Mouse (Mus musculus): ENCODE measurements around the gene Sh3bgrl3. TPM values are rescaled to one million over a fixed set of nuclear protein-coding genes. Genes with fewer than 3 reads are reported as not detected.
"Not testable (repeated sequence)": the region's sequence is repeated elsewhere in the genome, so short reads cannot be mapped to it uniquely, and the experiment has no call there.

Sh3bgrl3 gene
- 142 and 161 TPM in 2 replicates for polyA plus RNA-seq (2015; fragmentation: Nextera tagmentation; extraction: Ambion mirVana)

DNA sequence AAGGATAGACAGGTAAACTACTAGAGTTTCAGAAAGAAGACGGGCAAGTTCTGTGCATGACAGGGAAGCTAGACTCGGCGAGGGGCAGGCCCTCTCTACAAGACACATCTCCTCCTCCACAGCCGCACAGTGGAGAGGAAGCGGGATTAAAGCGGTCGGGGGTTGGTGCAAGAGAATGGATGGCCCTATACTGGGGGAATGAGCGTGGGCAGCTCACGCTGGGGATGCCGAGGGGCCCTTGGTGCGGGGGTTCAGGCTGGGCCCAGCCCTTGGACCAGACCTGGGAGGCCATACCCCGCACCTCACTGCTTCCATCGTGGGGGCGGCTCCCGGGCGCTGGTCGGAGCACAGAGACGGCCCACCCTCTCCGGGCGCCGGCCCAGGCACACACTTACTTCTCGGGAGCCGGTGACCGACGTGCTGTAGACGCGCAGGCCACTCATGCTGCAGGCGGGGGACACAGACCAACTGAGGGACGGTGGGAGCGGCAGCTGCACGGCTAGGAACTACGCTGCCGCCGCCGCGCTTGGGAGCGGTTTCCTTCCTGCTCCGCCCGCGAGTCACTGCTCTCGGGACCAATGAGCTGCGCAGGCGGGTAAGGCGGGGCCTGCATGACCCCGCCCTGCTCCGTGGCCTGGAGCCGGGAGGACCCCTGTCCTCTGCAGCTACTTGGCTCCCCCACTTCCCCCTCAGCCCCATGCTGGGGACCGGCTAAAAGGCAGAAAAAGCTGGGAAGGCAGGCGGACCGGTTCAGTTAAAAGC lies at the start of gene Sh3bgrl3:
TSS of gene Sh3bgrl3 (minus strand) at position 569 of the 762 bp plus-strand sequence.
- Histone ChIP-seq H3K4me2 (ENCODE audit: low read depth, low read length) (peak within 1 kb of the TSS; percentile 92), H3K27ac (ENCODE audit: low read length) (peak within 1 kb of the TSS; percentile 79), H3K4me1 (ENCODE audit: control insufficient read depth, low read depth, low read length) (peaks cover 38% of the 10 kb centered on the region), H3K4me3 (ENCODE audit: low read depth, low read length) (peak within 1 kb of the TSS; percentile 80), H3K36me3 (ENCODE audit: control insufficient read depth, insufficient read depth) (peaks cover 4% of the 10 kb centered on the region), H3K9ac (ENCODE audit: low read depth, low read length) (peak within 1 kb of the TSS; percentile 83), H3K27me3 (ENCODE audit: control insufficient read depth, insufficient read depth, low read depth, low read length) (no peaks in the 10 kb centered on the region), H3K9me3 (replicated peaks; ENCODE audit: control insufficient read depth, low read length) (no peaks in the 10 kb centered on the region)
- under 1% methylated on average over 50 of the region's 50 CpGs for WGBS (ENCODE audit: insufficient replicate concordance)
- peak; percentile 91 for ATAC-seq (ENCODE audit: low read depth)

DNA sequence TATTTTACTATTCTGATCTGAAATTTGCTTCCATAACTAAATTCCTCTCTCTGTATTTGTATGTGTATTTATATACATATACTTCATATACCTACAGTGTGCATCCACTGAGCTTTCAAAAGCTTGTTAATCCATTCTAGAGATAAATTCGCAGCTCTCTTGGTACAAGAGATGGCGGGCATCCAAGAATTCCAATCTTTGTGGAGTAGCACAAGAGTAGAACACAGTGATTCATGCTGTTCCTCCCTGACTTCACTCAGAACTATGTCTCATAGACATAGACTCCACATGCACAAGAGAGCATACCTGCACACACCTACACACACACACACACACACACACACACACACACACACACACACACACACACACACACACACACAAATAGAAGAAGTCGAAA lies 43.8 kb upstream of the Sh3bgrl3 start:
- no peak for ATAC-seq (ENCODE audit: low read depth)
- H3K9ac ChIP-seq (ENCODE audit: low read depth, low read length) = no peak overlapping the region
- H3K27me3 ChIP-seq (ENCODE audit: control insufficient read depth, insufficient read depth, low read depth, low read length) = no peaks in the 10 kb centered on the region
- no peak overlapping the region for H3K4me3 ChIP-seq (ENCODE audit: low read depth, low read length)
- no peaks in the 10 kb centered on the region for H3K9me3 ChIP-seq (replicated peaks; ENCODE audit: control insufficient read depth, low read length)
- H3K27ac ChIP-seq (ENCODE audit: low read length) = no peak overlapping the region
- no peak overlapping the region for H3K4me2 ChIP-seq (ENCODE audit: low read depth, low read length)
- no peaks in the 10 kb centered on the region for H3K4me1 ChIP-seq (ENCODE audit: control insufficient read depth, low read depth, low read length)
- WGBS (ENCODE audit: insufficient replicate concordance) = 73% methylated on average over 3 of the region's 3 CpGs
- peaks cover 2% of the 10 kb centered on the region; the same call in 1 of the 2 replicates for H3K36me3 ChIP-seq (ENCODE audit: control insufficient read depth, insufficient read depth)

DNA sequence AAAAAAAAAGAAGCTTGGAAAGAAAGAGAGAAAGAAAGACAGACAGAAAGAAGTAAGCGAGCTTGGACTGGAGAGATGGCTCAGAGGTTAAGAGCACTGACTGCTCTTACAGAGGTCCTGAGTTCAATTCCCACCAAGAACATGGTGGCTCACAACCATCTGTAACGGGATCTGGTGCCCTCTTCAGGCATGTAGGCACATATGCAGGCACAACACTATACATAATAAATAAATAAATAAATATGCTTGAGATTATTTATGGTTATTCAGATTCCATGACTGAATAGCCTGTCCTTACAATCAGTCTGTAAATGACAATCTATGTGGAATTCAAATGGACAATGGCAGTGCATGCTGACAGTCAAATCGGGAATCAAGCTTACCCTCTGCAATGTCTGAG lies 38.3 kb upstream of the Sh3bgrl3 start:
- 84% methylated on average over 3 of the region's 3 CpGs for WGBS (ENCODE audit: insufficient replicate concordance)

DNA sequence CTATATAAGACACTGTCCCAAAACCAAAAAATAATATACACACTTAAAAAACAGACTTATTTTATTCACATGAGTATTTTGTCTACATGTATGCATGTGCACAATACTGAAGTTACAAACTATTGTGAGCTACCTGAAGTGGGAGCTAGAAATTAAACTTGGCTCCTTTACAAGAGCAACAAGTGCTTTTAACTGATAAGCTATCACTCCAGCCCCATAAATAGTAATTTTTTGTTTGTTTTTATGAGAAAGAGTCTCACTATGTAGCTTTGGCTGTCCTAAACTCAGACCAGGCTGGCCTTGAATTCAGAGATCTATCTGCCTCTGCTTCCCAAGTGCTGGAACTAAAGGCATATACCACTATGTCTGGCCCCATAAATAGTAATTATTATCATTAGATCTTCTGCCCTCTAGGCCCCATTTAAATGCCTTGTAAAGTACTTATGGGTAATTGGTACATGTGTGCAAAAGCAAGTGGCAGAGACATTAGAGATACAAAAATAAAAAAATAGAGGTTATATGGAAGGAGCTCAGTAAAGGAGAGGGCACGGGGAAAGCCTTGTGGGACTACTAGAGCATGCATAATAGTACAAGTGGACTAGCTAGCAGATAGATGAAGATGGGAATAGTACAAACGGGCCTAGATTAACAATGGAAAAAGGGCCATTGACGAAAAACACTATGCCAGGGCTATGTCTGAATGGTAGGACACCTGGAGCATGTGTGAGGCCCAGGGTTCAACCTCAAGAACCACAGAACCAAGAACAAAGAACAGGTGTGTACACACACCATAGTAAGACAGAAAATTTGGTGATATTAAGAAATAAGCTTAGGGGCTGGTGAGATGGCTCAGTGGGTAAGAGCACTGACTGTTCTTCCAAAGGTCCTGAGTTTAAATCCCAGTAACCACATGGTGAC lies 37.2 kb upstream of the Sh3bgrl3 start:
- Histone ChIP-seq H3K27me3 (ENCODE audit: control insufficient read depth, insufficient read depth, low read depth, low read length) (no peaks in the 10 kb centered on the region), H3K9ac (ENCODE audit: low read depth, low read length) (peak overlapping the region; percentile 43), H3K27ac (ENCODE audit: low read length) (peak overlapping the region; percentile 88), H3K4me3 (ENCODE audit: low read depth, low read length) (peak overlapping the region; percentile 24; the same call in 1 of the 2 replicates), H3K4me1 (ENCODE audit: control insufficient read depth, low read depth, low read length) (peaks cover 18% of the 10 kb centered on the region), H3K4me2 (ENCODE audit: low read depth, low read length) (peak overlapping the region; percentile 41), H3K36me3 (ENCODE audit: control insufficient read depth, insufficient read depth) (peaks cover 11% of the 10 kb centered on the region), H3K9me3 (replicated peaks; ENCODE audit: control insufficient read depth, low read length) (no peaks in the 10 kb centered on the region)
- 78% methylated on average over 3 of the region's 3 CpGs for WGBS (ENCODE audit: insufficient replicate concordance)
- peak; percentile 80 for ATAC-seq (ENCODE audit: low read depth)

More for the DNA sequence above, 38.3 kb upstream of the Sh3bgrl3 start:
- ATAC-seq (ENCODE audit: low read depth) = no peak
- no peak overlapping the region for H3K4me3 ChIP-seq (ENCODE audit: low read depth, low read length)
- H3K36me3 ChIP-seq (ENCODE audit: control insufficient read depth, insufficient read depth) = peaks cover 11% of the 10 kb centered on the region
- no peaks in the 10 kb centered on the region for H3K27me3 ChIP-seq (ENCODE audit: control insufficient read depth, insufficient read depth, low read depth, low read length)
- H3K4me2 ChIP-seq (ENCODE audit: low read depth, low read length) = no peak overlapping the region
- H3K9me3 ChIP-seq (replicated peaks; ENCODE audit: control insufficient read depth, low read length) = no peaks in the 10 kb centered on the region
- H3K27ac ChIP-seq (ENCODE audit: low read length) = no peak overlapping the region
- H3K9ac ChIP-seq (ENCODE audit: low read depth, low read length) = no peak overlapping the region
- peaks cover 18% of the 10 kb centered on the region for H3K4me1 ChIP-seq (ENCODE audit: control insufficient read depth, low read depth, low read length)

DNA sequence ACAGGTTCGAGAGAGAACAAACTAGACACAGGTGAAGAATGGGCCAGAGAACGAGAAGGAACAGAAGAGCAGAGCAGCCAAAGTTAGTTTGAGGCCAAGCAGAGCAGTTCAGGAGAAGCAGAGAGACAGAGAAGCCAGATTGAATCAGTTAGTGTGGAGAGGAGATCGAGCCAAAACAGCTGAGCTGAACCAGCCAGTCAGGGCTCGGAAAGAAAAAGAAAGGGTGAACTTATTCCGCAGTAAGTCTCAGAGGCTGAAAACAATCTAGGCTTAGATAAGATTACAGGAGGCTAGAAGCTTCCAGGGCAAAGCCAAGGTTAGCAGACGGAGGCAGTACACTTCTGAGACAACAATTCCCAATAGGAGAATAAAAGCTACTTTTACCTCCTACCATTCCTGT lies 36.4 kb upstream of the Sh3bgrl3 start:
- Histone ChIP-seq H3K9ac (ENCODE audit: low read depth, low read length) (peak overlapping the region; percentile 8; the same call in 1 of the 2 replicates), H3K27me3 (ENCODE audit: control insufficient read depth, insufficient read depth, low read depth, low read length) (no peaks in the 10 kb centered on the region), H3K9me3 (replicated peaks; ENCODE audit: control insufficient read depth, low read length) (no peaks in the 10 kb centered on the region), H3K4me3 (ENCODE audit: low read depth, low read length) (no peak overlapping the region), H3K4me2 (ENCODE audit: low read depth, low read length) (peak overlapping the region; percentile 24), H3K4me1 (ENCODE audit: control insufficient read depth, low read depth, low read length) (peaks cover 18% of the 10 kb centered on the region), H3K27ac (ENCODE audit: low read length) (peak overlapping the region; percentile 88), H3K36me3 (ENCODE audit: control insufficient read depth, insufficient read depth) (peaks cover 11% of the 10 kb centered on the region)
- WGBS (ENCODE audit: insufficient replicate concordance) = 26% methylated on average over 6 of the region's 6 CpGs
- ATAC-seq (ENCODE audit: low read depth) = peak; percentile 67

DNA sequence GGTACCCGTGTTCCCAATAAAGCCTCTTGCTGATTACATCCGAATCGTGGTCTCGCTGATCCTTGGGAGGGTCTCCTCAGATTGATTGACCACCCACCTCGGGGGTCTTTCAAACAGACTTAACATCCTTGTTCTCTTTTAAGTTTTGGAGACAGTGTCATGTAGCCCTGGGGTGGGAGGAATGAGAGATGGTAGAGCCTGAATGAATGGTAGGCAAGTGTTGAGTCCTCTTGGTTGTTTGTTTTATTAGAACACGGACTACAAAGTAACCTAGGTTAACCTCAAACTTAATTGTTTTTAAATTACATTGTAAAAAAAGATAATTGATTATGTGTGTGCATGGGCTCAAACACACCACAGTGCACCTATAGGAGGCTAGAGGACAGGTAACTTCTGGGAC lies 36.0 kb upstream of the Sh3bgrl3 start:
- H3K4me3 ChIP-seq (ENCODE audit: low read depth, low read length) = no peak overlapping the region
- ATAC-seq (ENCODE audit: low read depth) = no peak
- no peaks in the 10 kb centered on the region for H3K9me3 ChIP-seq (replicated peaks; ENCODE audit: control insufficient read depth, low read length)
- H3K9ac ChIP-seq (ENCODE audit: low read depth, low read length) = no peak overlapping the region
- H3K4me2 ChIP-seq (ENCODE audit: low read depth, low read length) = peak overlapping the region; percentile 24; the same call in 1 of the 2 replicates
- WGBS (ENCODE audit: insufficient replicate concordance) = 74% methylated on average over 5 of the region's 6 CpGs
- H3K36me3 ChIP-seq (ENCODE audit: control insufficient read depth, insufficient read depth) = peaks cover 9% of the 10 kb centered on the region
- H3K27ac ChIP-seq (ENCODE audit: low read length) = peak overlapping the region; percentile 88
- H3K27me3 ChIP-seq (ENCODE audit: control insufficient read depth, insufficient read depth, low read depth, low read length) = no peaks in the 10 kb centered on the region
- peaks cover 18% of the 10 kb centered on the region for H3K4me1 ChIP-seq (ENCODE audit: control insufficient read depth, low read depth, low read length)

DNA sequence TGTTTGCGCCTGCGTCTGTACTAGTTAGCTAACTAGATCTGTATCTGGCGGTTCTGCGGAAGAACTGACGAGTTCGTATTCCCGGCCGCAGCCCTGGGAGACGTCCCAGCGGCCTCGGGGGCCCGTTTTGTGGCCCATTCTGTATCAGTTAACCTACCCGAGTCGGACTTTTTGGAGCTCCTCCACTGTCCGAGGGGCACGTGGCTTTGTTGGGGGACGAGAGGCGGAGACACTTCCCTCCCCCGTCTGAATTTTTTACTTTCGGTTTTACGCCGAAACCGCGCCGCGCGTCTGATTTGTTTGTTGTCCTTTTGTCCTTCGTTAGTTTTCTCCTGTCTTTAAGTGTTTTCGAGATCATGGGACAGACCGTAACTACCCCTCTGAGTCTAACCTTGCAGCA lies 31.5 kb upstream of the Sh3bgrl3 start:
- Histone ChIP-seq H3K4me3 (ENCODE audit: low read depth, low read length) (peak overlapping the region; percentile 71), H3K27ac (ENCODE audit: low read length) (peak overlapping the region; percentile 64), H3K9ac (ENCODE audit: low read depth, low read length) (peak overlapping the region; percentile 71), H3K4me2 (ENCODE audit: low read depth, low read length) (peak overlapping the region; percentile 43), H3K4me1 (ENCODE audit: control insufficient read depth, low read depth, low read length) (peaks cover 12% of the 10 kb centered on the region)
- not testable (repeated sequence) for H3K9me3 ChIP-seq (replicated peaks; ENCODE audit: control insufficient read depth, low read length); ATAC-seq (ENCODE audit: low read depth); H3K27me3 ChIP-seq (ENCODE audit: control insufficient read depth, insufficient read depth, low read depth, low read length); H3K36me3 ChIP-seq (ENCODE audit: control insufficient read depth, insufficient read depth)
- WGBS (ENCODE audit: insufficient replicate concordance) = 11% methylated on average over 30 of the region's 30 CpGs

DNA sequence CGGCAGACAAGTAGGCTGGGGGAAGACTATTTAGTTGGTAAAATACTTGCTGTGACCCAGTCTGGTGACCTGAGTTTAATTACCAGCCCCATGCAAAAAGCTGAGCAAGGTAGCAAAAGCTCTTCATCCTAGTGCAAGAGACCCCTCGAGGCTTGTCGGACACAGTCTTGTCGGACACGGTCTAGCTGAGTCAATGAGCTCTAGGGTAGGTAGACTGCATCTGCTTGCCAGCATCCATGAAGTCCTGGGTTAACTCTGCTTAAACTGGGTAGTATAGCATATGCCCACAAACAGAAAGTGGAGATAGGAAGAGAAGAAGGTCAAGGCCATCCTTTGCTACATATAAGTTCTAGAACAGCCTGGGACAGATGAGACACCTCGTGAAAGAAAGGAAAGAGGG lies 30.2 kb upstream of the Sh3bgrl3 start:
- no peak overlapping the region for H3K9ac ChIP-seq (ENCODE audit: low read depth, low read length)
- no peak overlapping the region for H3K4me3 ChIP-seq (ENCODE audit: low read depth, low read length)
- peak overlapping the region; percentile 17; the same call in 1 of the 2 replicates for H3K27ac ChIP-seq (ENCODE audit: low read length)
- ATAC-seq (ENCODE audit: low read depth) = no peak
- H3K4me1 ChIP-seq (ENCODE audit: control insufficient read depth, low read depth, low read length) = peaks cover 6% of the 10 kb centered on the region
- no peaks in the 10 kb centered on the region for H3K27me3 ChIP-seq (ENCODE audit: control insufficient read depth, insufficient read depth, low read depth, low read length)
- WGBS (ENCODE audit: insufficient replicate concordance) = 71% methylated on average over 6 of the region's 6 CpGs
- H3K4me2 ChIP-seq (ENCODE audit: low read depth, low read length) = no peak overlapping the region
- H3K9me3 ChIP-seq (replicated peaks; ENCODE audit: control insufficient read depth, low read length) = no peaks in the 10 kb centered on the region
- peaks cover 8% of the 10 kb centered on the region for H3K36me3 ChIP-seq (ENCODE audit: control insufficient read depth, insufficient read depth)
